Mouse (Mus musculus): ENCODE data around the gene Kif3b. TPM values are rescaled to one million over a fixed set of nuclear protein-coding genes. Genes with fewer than 3 reads are reported as not detected.

Gene Kif3b
- polyA plus RNA-seq, 1 experiment, result 0.05 TPM

- H3K9me3 ChIP-seq (ENCODE audit: control insufficient read depth, low read length), result no peaks in the 10 kb centered on the region
- H3K36me3 ChIP-seq (ENCODE audit: control insufficient read depth), result peaks cover 4% of the 10 kb centered on the region
- TF ChIP-seq GATA1 (IDR thresholded peaks at IDR 0.05; ENCODE audit: low read length) (no peak), TAL1 (IDR thresholded peaks at IDR 0.05; ENCODE audit: low read length) (no peak)
- peaks cover 29% of the 10 kb centered on the region for H3K4me1 ChIP-seq (ENCODE audit: control insufficient read depth)
- no peaks in the 10 kb centered on the region for H3K27me3 ChIP-seq (ENCODE audit: control insufficient read depth)
- H3K4me3 ChIP-seq (replicated peaks), result no peak overlapping the region
Measured at GRCm38 (mm10) chr2:153297771-153298170, 6.6 kb downstream of the Kif3b start.

- TF ChIP-seq GATA1 (IDR thresholded peaks at IDR 0.05; ENCODE audit: low read length), result no peak
- TF ChIP-seq TAL1 (IDR thresholded peaks at IDR 0.05; ENCODE audit: low read length), result no peak
- H3K36me3 ChIP-seq (ENCODE audit: control insufficient read depth), result peaks cover 4% of the 10 kb centered on the region
- H3K9me3 ChIP-seq (ENCODE audit: control insufficient read depth, low read length), result no peaks in the 10 kb centered on the region
- no peak overlapping the region for H3K4me3 ChIP-seq (replicated peaks)
- H3K4me1 ChIP-seq (ENCODE audit: control insufficient read depth), result peaks cover 23% of the 10 kb centered on the region
- no peaks in the 10 kb centered on the region for H3K27me3 ChIP-seq (ENCODE audit: control insufficient read depth)
Measured at GRCm38 (mm10) chr2:153298460-153298859, 7.2 kb downstream of the Kif3b start.

GRCm38 (mm10) chr2:153298863-153299262, 7.7 kb downstream of the Kif3b start:
- no peak for TF ChIP-seq TAL1 (IDR thresholded peaks at IDR 0.05; ENCODE audit: low read length)
- no peak for TF ChIP-seq GATA1 (IDR thresholded peaks at IDR 0.05; ENCODE audit: low read length)
- Histone ChIP-seq H3K4me1 (ENCODE audit: control insufficient read depth) (peaks cover 20% of the 10 kb centered on the region), H3K9me3 (ENCODE audit: control insufficient read depth, low read length) (no peaks in the 10 kb centered on the region), H3K27me3 (ENCODE audit: control insufficient read depth) (no peaks in the 10 kb centered on the region), H3K4me3 (replicated peaks) (no peak overlapping the region), H3K36me3 (ENCODE audit: control insufficient read depth) (peaks cover 4% of the 10 kb centered on the region)

DNA sequence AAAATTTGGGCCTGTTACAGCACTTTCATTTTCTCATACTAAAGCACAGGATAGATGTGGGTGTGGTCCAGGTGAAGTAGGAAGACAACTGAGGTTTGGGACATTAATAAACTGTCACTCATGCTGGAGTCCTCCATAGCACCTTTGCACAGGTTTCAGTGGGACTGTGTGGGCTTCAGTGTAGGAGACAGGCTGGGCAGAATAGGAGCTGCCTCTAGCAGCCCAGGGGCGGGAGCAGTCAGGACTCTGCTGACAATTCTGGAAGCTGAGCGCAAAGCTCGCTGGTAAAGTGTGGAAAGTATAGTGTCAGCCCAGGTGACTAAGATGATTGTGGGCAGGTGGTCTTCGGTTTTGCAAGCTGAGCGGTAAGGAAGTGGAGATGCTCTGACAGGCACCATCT, 9.9 kb downstream of the Kif3b start:
- H3K9me3 ChIP-seq (ENCODE audit: control insufficient read depth, low read length), result no peaks in the 10 kb centered on the region
- TF ChIP-seq GATA1 (IDR thresholded peaks at IDR 0.05; ENCODE audit: low read length), result no peak
- no peak for TF ChIP-seq TAL1 (IDR thresholded peaks at IDR 0.05; ENCODE audit: low read length)
- H3K27me3 ChIP-seq (ENCODE audit: control insufficient read depth), result no peaks in the 10 kb centered on the region
- H3K36me3 ChIP-seq (ENCODE audit: control insufficient read depth), result peaks cover 2% of the 10 kb centered on the region; the same call in 1 of the 2 replicates
- H3K4me1 ChIP-seq (ENCODE audit: control insufficient read depth), result peaks cover 16% of the 10 kb centered on the region
- no peak overlapping the region for H3K4me3 ChIP-seq (replicated peaks)

DNA sequence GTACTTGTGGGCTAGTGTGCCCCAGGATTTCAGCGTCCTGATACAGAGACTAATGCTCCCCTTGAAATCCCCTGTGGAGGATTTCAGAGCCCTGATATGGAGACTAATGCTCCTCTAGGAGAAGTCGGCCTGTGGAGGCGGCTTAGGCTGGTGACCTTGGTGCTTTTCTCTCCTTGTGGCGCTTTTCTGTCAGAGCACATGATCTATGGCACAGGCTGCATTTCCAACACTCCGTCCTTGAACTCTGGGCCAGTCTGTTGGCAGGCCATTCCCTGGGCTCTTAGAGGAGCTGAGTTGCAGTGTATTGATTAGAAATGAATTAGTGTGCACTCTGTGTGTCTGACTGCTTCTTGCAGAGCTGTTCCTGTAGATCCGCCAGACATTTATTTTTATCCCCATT, 14.0 kb downstream of the Kif3b start:
- Histone ChIP-seq H3K4me3 (replicated peaks) (no peak overlapping the region), H3K27me3 (ENCODE audit: control insufficient read depth) (no peaks in the 10 kb centered on the region), H3K9me3 (ENCODE audit: control insufficient read depth, low read length) (no peaks in the 10 kb centered on the region), H3K36me3 (ENCODE audit: control insufficient read depth) (no peaks in the 10 kb centered on the region), H3K4me1 (ENCODE audit: control insufficient read depth) (peaks cover 1% of the 10 kb centered on the region; the same call in 1 of the 2 replicates)
- no peak for TF ChIP-seq TAL1 (IDR thresholded peaks at IDR 0.05; ENCODE audit: low read length)
- TF ChIP-seq GATA1 (IDR thresholded peaks at IDR 0.05; ENCODE audit: low read length), result no peak

DNA sequence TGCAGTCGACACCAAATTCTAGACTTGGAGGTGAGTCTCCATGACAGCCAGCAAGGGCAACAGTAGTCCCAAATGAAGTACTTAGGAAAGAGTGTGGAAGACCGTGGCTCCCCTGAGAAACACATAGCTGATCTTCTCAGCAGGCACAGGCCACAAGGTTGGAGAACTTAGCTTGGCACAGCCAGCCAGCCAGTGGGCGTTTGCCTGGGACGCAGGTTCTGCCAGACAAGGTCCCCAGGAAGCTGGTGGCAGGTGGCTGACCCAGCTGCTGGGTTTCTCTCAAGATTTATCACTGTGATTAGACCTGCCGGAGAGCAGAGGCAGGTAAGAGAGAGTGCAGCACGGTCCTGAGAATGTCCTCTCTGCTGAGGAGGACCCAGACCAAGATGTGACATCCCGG, 17.4 kb downstream of the Kif3b start:
- Histone ChIP-seq H3K36me3 (ENCODE audit: control insufficient read depth) (no peaks in the 10 kb centered on the region), H3K9me3 (ENCODE audit: control insufficient read depth, low read length) (no peaks in the 10 kb centered on the region), H3K4me3 (replicated peaks) (no peak overlapping the region), H3K4me1 (ENCODE audit: control insufficient read depth) (peaks cover 3% of the 10 kb centered on the region), H3K27me3 (ENCODE audit: control insufficient read depth) (no peaks in the 10 kb centered on the region)
- TF ChIP-seq TAL1 (IDR thresholded peaks at IDR 0.05; ENCODE audit: low read length) (no peak), GATA1 (IDR thresholded peaks at IDR 0.05; ENCODE audit: low read length) (no peak)

GRCm38 (mm10) chr2:153309106-153309505, 17.9 kb downstream of the Kif3b start:
- peaks cover 3% of the 10 kb centered on the region for H3K4me1 ChIP-seq (ENCODE audit: control insufficient read depth)
- no peaks in the 10 kb centered on the region for H3K27me3 ChIP-seq (ENCODE audit: control insufficient read depth)
- no peaks in the 10 kb centered on the region for H3K9me3 ChIP-seq (ENCODE audit: control insufficient read depth, low read length)
- TF ChIP-seq GATA1 (IDR thresholded peaks at IDR 0.05; ENCODE audit: low read length), result no peak
- TF ChIP-seq TAL1 (IDR thresholded peaks at IDR 0.05; ENCODE audit: low read length), result no peak
- H3K36me3 ChIP-seq (ENCODE audit: control insufficient read depth), result no peaks in the 10 kb centered on the region
- no peak overlapping the region for H3K4me3 ChIP-seq (replicated peaks)

- H3K9me3 ChIP-seq (ENCODE audit: control insufficient read depth, low read length), result no peaks in the 10 kb centered on the region
- H3K4me1 ChIP-seq (ENCODE audit: control insufficient read depth), result peaks cover 3% of the 10 kb centered on the region
- no peaks in the 10 kb centered on the region for H3K36me3 ChIP-seq (ENCODE audit: control insufficient read depth)
- no peak for TF ChIP-seq TAL1 (IDR thresholded peaks at IDR 0.05; ENCODE audit: low read length)
- no peak for TF ChIP-seq GATA1 (IDR thresholded peaks at IDR 0.05; ENCODE audit: low read length)
- no peak overlapping the region for H3K4me3 ChIP-seq (replicated peaks)
- no peaks in the 10 kb centered on the region for H3K27me3 ChIP-seq (ENCODE audit: control insufficient read depth)
Measured at GRCm38 (mm10) chr2:153310228-153310627, 19.0 kb downstream of the Kif3b start.

GRCm38 (mm10) chr2:153312884-153313283, 21.7 kb downstream of the Kif3b start:
- Histone ChIP-seq H3K36me3 (ENCODE audit: control insufficient read depth) (peaks cover 6% of the 10 kb centered on the region), H3K27me3 (ENCODE audit: control insufficient read depth) (no peaks in the 10 kb centered on the region), H3K9me3 (ENCODE audit: control insufficient read depth, low read length) (no peaks in the 10 kb centered on the region), H3K4me1 (ENCODE audit: control insufficient read depth) (peaks cover 1% of the 10 kb centered on the region; the same call in 1 of the 2 replicates), H3K4me3 (replicated peaks) (no peak overlapping the region)
- TF ChIP-seq GATA1 (IDR thresholded peaks at IDR 0.05; ENCODE audit: low read length), result no peak
- no peak for TF ChIP-seq TAL1 (IDR thresholded peaks at IDR 0.05; ENCODE audit: low read length)

DNA sequence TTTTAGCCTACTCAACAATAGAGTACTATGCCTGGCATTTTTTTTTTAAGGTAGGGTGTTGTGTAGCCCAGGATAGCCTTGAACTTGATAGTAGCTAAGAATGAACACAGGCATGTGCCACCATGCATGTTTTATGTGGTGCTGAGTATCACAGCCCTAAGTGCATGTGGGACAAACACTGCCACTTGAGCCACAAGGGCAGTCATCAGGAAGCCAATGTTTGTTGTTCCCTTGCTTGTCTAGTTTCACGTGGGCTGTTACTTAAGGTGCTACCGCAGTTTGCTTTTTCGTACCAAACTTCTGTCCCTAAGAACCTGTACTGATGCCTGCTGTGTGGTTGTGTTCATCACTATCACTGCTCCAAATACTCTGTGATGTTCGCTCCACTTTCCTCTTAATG, 27.2 kb downstream of the Kif3b start:
- Histone ChIP-seq H3K36me3 (ENCODE audit: control insufficient read depth) (peaks cover 33% of the 10 kb centered on the region), H3K27me3 (ENCODE audit: control insufficient read depth) (no peaks in the 10 kb centered on the region), H3K9me3 (ENCODE audit: control insufficient read depth, low read length) (no peaks in the 10 kb centered on the region), H3K4me3 (replicated peaks) (no peak overlapping the region), H3K4me1 (ENCODE audit: control insufficient read depth) (no peaks in the 10 kb centered on the region)
- no peak for TF ChIP-seq TAL1 (IDR thresholded peaks at IDR 0.05; ENCODE audit: low read length)
- no peak for TF ChIP-seq GATA1 (IDR thresholded peaks at IDR 0.05; ENCODE audit: low read length)

Measured in erythroblast, embryonic 14.5 days (primary cell).